Mouse (Mus musculus): ENCODE data around the gene Tsks. TPM values are rescaled to one million over a fixed set of nuclear protein-coding genes. Genes with fewer than 3 reads are reported as not detected.

The Tsks gene
- polyA plus RNA-seq, 1 experiment from 2014 or later, result 0.13 TPM

- no peak for ATAC-seq (replicated peaks; ENCODE audit: low FRiP score, low read depth)
Measured at GRCm38 (mm10) chr7:44966638-44967037, 23.6 kb downstream of the Tsks start.

GRCm38 (mm10) chr7:44970231-44970691 lies 27.3 kb downstream of the Tsks start:
- H3K4me2 ChIP-seq (ENCODE audit: low read length), result peak overlapping the region; percentile 82
- no peaks in the 10 kb centered on the region for H3K36me3 ChIP-seq (ENCODE audit: insufficient read depth, low read length)
- peak overlapping the region; percentile 51 for H3K4me3 ChIP-seq (replicated peaks; ENCODE audit: low read depth, low read length)
- 1% methylated on average over 36 of the region's 36 CpGs for WGBS
- peak; percentile 94 for ATAC-seq (replicated peaks; ENCODE audit: low FRiP score, low read depth)
- no peaks in the 10 kb centered on the region for H3K9me3 ChIP-seq (replicated peaks; ENCODE audit: low read length)
- peak overlapping the region; percentile 59 for H3K9ac ChIP-seq (ENCODE audit: low read depth, low read length)
- no peak for TF ChIP-seq CTCF (IDR thresholded peaks at IDR 0.05; ENCODE audit: low read depth)
- peaks cover 10% of the 10 kb centered on the region for H3K4me1 ChIP-seq (replicated peaks; ENCODE audit: insufficient read depth, low read length)
- peak; percentile 97 for DNase-seq (ENCODE audit: low spot score)
- H3K27me3 ChIP-seq (ENCODE audit: insufficient read depth, low read length), result no peaks in the 10 kb centered on the region
- peak overlapping the region; percentile 78 for H3K27ac ChIP-seq

More at GRCm38 (mm10) chr7:44966638-44967037, 23.6 kb downstream of the Tsks start:
- no peak for DNase-seq (ENCODE audit: low spot score)
- peak; percentile 25; the same call in 1 of the 2 replicates for TF ChIP-seq CTCF (IDR thresholded peaks at IDR 0.05; ENCODE audit: low read depth)
- 75% methylated on average over 15 of the region's 15 CpGs for WGBS
- Histone ChIP-seq H3K27ac (no peak overlapping the region), H3K9ac (ENCODE audit: low read depth, low read length) (no peak overlapping the region), H3K4me2 (ENCODE audit: low read length) (no peak overlapping the region), H3K4me3 (replicated peaks; ENCODE audit: low read depth, low read length) (no peak overlapping the region), H3K4me1 (replicated peaks; ENCODE audit: insufficient read depth, low read length) (0 out of 2 replicates have a peak, but pooled peaks cover 3% of the 10 kb centered on the region), H3K9me3 (replicated peaks; ENCODE audit: low read length) (no peaks in the 10 kb centered on the region), H3K27me3 (ENCODE audit: insufficient read depth, low read length) (no peaks in the 10 kb centered on the region), H3K36me3 (ENCODE audit: insufficient read depth, low read length) (0 out of 2 replicates have a peak, but pooled peaks cover 6% of the 10 kb centered on the region)

DNA sequence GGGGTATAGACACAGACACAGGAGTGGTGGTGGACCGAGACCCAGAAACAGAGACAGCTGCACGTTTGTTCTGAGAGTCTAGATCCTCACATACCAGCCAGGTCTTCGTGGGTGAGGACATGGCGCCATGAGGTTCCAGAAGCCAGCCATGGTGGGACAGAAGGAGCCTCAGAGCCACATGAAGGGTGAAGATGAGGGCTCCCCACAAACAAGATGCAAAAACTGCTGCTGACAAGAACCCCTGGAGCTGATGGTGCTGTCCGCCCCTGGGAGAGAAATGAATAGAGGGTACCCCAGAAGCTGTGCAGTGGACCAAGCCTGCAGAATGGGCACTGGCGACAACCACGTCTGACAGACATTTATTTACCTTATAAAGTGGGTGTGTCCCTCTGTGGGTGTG lies 28.1 kb downstream of the Tsks start:
- DNase-seq (ENCODE audit: low spot score) (no peak), ATAC-seq (replicated peaks; ENCODE audit: low FRiP score, low read depth) (no peak)
- Histone ChIP-seq H3K9me3 (replicated peaks; ENCODE audit: low read length) (no peaks in the 10 kb centered on the region), H3K4me2 (ENCODE audit: low read length) (peak overlapping the region; percentile 82), H3K36me3 (ENCODE audit: insufficient read depth, low read length) (0 out of 2 replicates have a peak, but pooled peaks cover 2% of the 10 kb centered on the region), H3K4me1 (replicated peaks; ENCODE audit: insufficient read depth, low read length) (peaks cover 10% of the 10 kb centered on the region), H3K27ac (no peak overlapping the region), H3K4me3 (replicated peaks; ENCODE audit: low read depth, low read length) (no peak overlapping the region; the same call in 1 of the 2 replicates), H3K9ac (ENCODE audit: low read depth, low read length) (no peak overlapping the region), H3K27me3 (ENCODE audit: insufficient read depth, low read length) (no peaks in the 10 kb centered on the region)
- TF ChIP-seq CTCF (IDR thresholded peaks at IDR 0.05; ENCODE audit: low read depth), result no peak
- 65% methylated on average over 7 of the region's 7 CpGs for WGBS

DNA sequence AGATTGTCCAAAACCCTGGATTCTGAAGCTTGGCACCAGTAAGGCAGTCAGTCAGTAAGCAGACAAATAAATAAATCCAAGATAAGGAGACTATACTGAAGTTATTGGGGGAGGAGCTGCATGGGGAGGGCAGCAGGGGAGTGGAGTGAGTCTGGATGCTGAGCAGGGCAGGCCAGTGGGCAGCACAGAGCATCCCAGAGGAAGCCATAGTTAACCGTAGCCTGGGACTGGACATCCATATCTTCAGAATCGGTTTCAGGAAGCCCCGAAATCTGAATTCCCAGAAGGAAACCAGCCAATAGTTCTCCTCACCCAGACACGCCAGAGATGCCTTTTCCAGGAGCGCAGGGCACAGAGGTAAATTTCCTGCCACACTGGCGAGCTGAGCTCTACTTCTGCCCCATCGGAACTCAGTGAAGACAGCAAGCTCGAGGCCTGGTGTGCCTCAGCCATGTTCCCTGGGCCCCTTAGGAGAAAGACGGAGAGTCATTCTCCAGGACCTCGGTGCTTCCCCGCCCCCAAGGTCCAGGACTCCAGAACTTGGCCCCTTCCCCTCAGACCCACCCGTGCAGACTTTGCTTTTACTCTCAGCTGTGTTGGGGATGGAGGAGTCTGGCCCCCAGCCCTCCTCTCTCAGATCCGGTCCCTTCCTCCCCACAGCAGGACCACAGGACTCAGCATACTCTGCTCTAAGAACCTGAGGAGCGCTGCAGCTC lies 30.6 kb downstream of the Tsks start:
- DNase-seq (ENCODE audit: low spot score), result no peak
- ATAC-seq (replicated peaks; ENCODE audit: low FRiP score, low read depth), result no peak
- 41% methylated on average over 14 of the region's 14 CpGs for WGBS
- peak overlapping the region; percentile 54 for H3K9ac ChIP-seq (ENCODE audit: low read depth, low read length)
- H3K9me3 ChIP-seq (replicated peaks; ENCODE audit: low read length), result no peaks in the 10 kb centered on the region
- peaks cover 24% of the 10 kb centered on the region; the same call in 1 of the 2 replicates for H3K36me3 ChIP-seq (ENCODE audit: insufficient read depth, low read length)
- peak overlapping the region; percentile 70 for H3K4me2 ChIP-seq (ENCODE audit: low read length)
- peak overlapping the region; percentile 48 for H3K4me3 ChIP-seq (replicated peaks; ENCODE audit: low read depth, low read length)
- no peak for TF ChIP-seq CTCF (IDR thresholded peaks at IDR 0.05; ENCODE audit: low read depth)
- H3K27me3 ChIP-seq (ENCODE audit: insufficient read depth, low read length), result no peaks in the 10 kb centered on the region
- peaks cover 10% of the 10 kb centered on the region for H3K4me1 ChIP-seq (replicated peaks; ENCODE audit: insufficient read depth, low read length)
- peak overlapping the region; percentile 36; the same call in 1 of the 2 replicates for H3K27ac ChIP-seq

- ATAC-seq (replicated peaks; ENCODE audit: low FRiP score, low read depth) (peak; percentile 23; the same call in 1 of the 2 replicates), DNase-seq (ENCODE audit: low spot score) (peak; percentile 95)
- peak; percentile 21; the same call in 1 of the 2 replicates for TF ChIP-seq CTCF (IDR thresholded peaks at IDR 0.05; ENCODE audit: low read depth)
- Histone ChIP-seq H3K27me3 (ENCODE audit: insufficient read depth, low read length) (no peaks in the 10 kb centered on the region), H3K9me3 (replicated peaks; ENCODE audit: low read length) (no peaks in the 10 kb centered on the region), H3K4me2 (ENCODE audit: low read length) (peak within 1 kb of the TSS; percentile 70), H3K27ac (peak within 1 kb of the TSS; percentile 47; the same call in 1 of the 2 replicates), H3K9ac (ENCODE audit: low read depth, low read length) (peak within 1 kb of the TSS; percentile 54), H3K4me3 (replicated peaks; ENCODE audit: low read depth, low read length) (peak within 1 kb of the TSS; percentile 48), H3K36me3 (ENCODE audit: insufficient read depth, low read length) (peaks cover 34% of the 10 kb centered on the region; the same call in 1 of the 2 replicates), H3K4me1 (replicated peaks; ENCODE audit: insufficient read depth, low read length) (peaks cover 10% of the 10 kb centered on the region)
- 3% methylated on average over 22 of the region's 22 CpGs for WGBS
Measured at GRCm38 (mm10) chr7:44974383-44975116, 31.5 kb downstream of the Tsks start, which contains the start of gene Cpt1c. Gene Cpt1c (minus strand): TSS chr7:44974851.

GRCm38 (mm10) chr7:44975117-44975419 lies 32.1 kb downstream of the Tsks start:
- WGBS, result 23% methylated on average over 6 of the region's 6 CpGs
- H3K9ac ChIP-seq (ENCODE audit: low read depth, low read length), result no peak overlapping the region

More at GRCm38 (mm10) chr7:44975117-44975419, 32.1 kb downstream of the Tsks start:
- Histone ChIP-seq H3K36me3 (ENCODE audit: insufficient read depth, low read length) (peaks cover 39% of the 10 kb centered on the region; the same call in 1 of the 2 replicates), H3K27me3 (ENCODE audit: insufficient read depth, low read length) (no peaks in the 10 kb centered on the region), H3K4me2 (ENCODE audit: low read length) (peak overlapping the region; percentile 70; the same call in 1 of the 2 replicates), H3K4me3 (replicated peaks; ENCODE audit: low read depth, low read length) (no peak overlapping the region), H3K27ac (no peak overlapping the region), H3K4me1 (replicated peaks; ENCODE audit: insufficient read depth, low read length) (peaks cover 10% of the 10 kb centered on the region), H3K9me3 (replicated peaks; ENCODE audit: low read length) (no peaks in the 10 kb centered on the region)
- ATAC-seq (replicated peaks; ENCODE audit: low FRiP score, low read depth) (no peak), DNase-seq (ENCODE audit: low spot score) (no peak)
- no peak for TF ChIP-seq CTCF (IDR thresholded peaks at IDR 0.05; ENCODE audit: low read depth)

Data from kidney, postnatal 0 days (tissue).